Mouse (Mus musculus) MEL (cell line): ENCODE data around the gene Tmem108. TPM values are rescaled to one million over a fixed set of nuclear protein-coding genes. Genes with fewer than 3 reads are reported as not detected.

Experiments
- DNase-seq: peaks from one replicate; pipeline ENCODE4 v3.0.0; 2011; ENCODE audit warnings: low read depth, low spot score
- H3K27ac ChIP-seq: 2 replicates; pipeline ENCODE4 v1.5.1; 2012; ENCODE audit warnings: low read depth, mild to moderate bottlenecking, control low read depth, low read length, moderate library complexity; ENCODE audit not compliant: control insufficient read depth
- H3K27me3 ChIP-seq, 2 experiments: fragments of 150-350 bp in 1 of 2; sonication (generic) in 1 of 2; 2 replicates each; pipeline ENCODE4 v1.6.1; 2012; ENCODE audit warnings: low read length in 2 of 2, mild to moderate bottlenecking in 2 of 2, improper control_type of control experiment in 1 of 2, moderate library complexity in 1 of 2; ENCODE audit not compliant: insufficient read depth in 2 of 2, control insufficient read depth in 1 of 2
- H3K36me3 ChIP-seq, 2 experiments: 2 replicates each; pipeline ENCODE4 v1.6.1; 2012 to 2014; ENCODE audit warnings: low read length in 2 of 2, improper control_type of control experiment in 1 of 2, inconsistent platforms in 1 of 2, mild to moderate bottlenecking in 1 of 2; ENCODE audit not compliant: insufficient read depth in 2 of 2, control insufficient read depth in 1 of 2
- H3K4me1 ChIP-seq, 2 experiments: fragments of 150-350 bp in 1 of 2; sonication (generic) in 1 of 2; 2 replicates each; pipeline ENCODE4 v1.6.1; 2012; ENCODE audit warnings: low read length in 2 of 2, improper control_type of control experiment in 1 of 2, mild to moderate bottlenecking in 1 of 2; ENCODE audit not compliant: insufficient read depth in 2 of 2, control insufficient read depth in 1 of 2
- H3K4me3 ChIP-seq, 2 experiments: fragments of 150-350 bp in 1 of 2; sonication (generic) in 1 of 2; 2 replicates each; pipeline ENCODE4 v1.5.1; 2012; ENCODE audit warnings: low read depth in 2 of 2, low read length in 2 of 2, mild to moderate bottlenecking in 2 of 2, moderate library complexity in 2 of 2, control low read depth in 1 of 2, improper control_type of control experiment in 1 of 2; ENCODE audit not compliant: control insufficient read depth in 1 of 2, insufficient read depth in 1 of 2
- H3K79me2 ChIP-seq: 2 replicates; pipeline ENCODE4 v1.6.1; 2012; ENCODE audit warnings: mild to moderate bottlenecking, low read length, moderate library complexity; ENCODE audit not compliant: control insufficient read depth, poor library complexity, insufficient read depth
- H3K9ac ChIP-seq: 2 replicates; pipeline ENCODE4 v1.6.1; 2012; ENCODE audit warnings: low read depth, mild to moderate bottlenecking, control low read depth, low read length, moderate library complexity; ENCODE audit not compliant: control insufficient read depth, poor library complexity, severe bottlenecking
- H3K9me3 ChIP-seq: fragments of 150-350 bp; sonication (generic); replicated peaks from 2 replicates; pipeline ENCODE4 v1.6.1; 2012; ENCODE audit warnings: mild to moderate bottlenecking, low read length, improper control_type of control experiment, moderate library complexity; ENCODE audit not compliant: insufficient read depth
- CTCF ChIP-seq, 3 experiments: IDR thresholded peaks in 2 of 3; conservative IDR thresholded peaks in 1 of 3; 2 replicates each; pipeline ENCODE4 v1.5.1; 2011 to 2012; ENCODE audit warnings: low read length in 3 of 3, low read depth in 2 of 3, mild to moderate bottlenecking in 2 of 3, improper control_type of control experiment in 1 of 3, inconsistent platforms in 1 of 3, mixed read lengths in 1 of 3, moderate library complexity in 1 of 3; ENCODE audit not compliant: control insufficient read depth in 1 of 3, insufficient read depth in 1 of 3, poor library complexity in 1 of 3, severe bottlenecking in 1 of 3
- E2F4 ChIP-seq: IDR thresholded peaks from 2 replicates; pipeline ENCODE4 v1.6.1; 2011; ENCODE audit warnings: low read depth, low read length, improper control_type of control experiment, borderline replicate concordance
- ETS1 ChIP-seq: IDR thresholded peaks from 2 replicates; pipeline ENCODE4 v1.6.1; 2012; ENCODE audit warnings: low read depth, mild to moderate bottlenecking, inconsistent platforms, low read length, improper control_type of control experiment, moderate library complexity
- GABPA ChIP-seq: IDR thresholded peaks from 2 replicates; pipeline ENCODE4 v1.6.1; 2012; ENCODE audit warnings: low read depth, mild to moderate bottlenecking, inconsistent platforms, low read length, improper control_type of control experiment, moderate library complexity
- GATA1 ChIP-seq: IDR thresholded peaks from 2 replicates; pipeline ENCODE4 v1.6.1; 2011; ENCODE audit warnings: low read depth, low read length, improper control_type of control experiment
- JUND ChIP-seq: IDR thresholded peaks from 2 replicates; pipeline ENCODE4 v1.6.1; 2011; ENCODE audit warnings: low read depth, mild to moderate bottlenecking, improper control_type of control experiment, low read length
- KAT2A ChIP-seq: conservative IDR thresholded peaks from 2 replicates; pipeline ENCODE4 v1.6.1; 2012; ENCODE audit warnings: low read depth, low read length, improper control_type of control experiment, inconsistent platforms
- MAFK ChIP-seq: IDR thresholded peaks from 2 replicates; pipeline ENCODE4 v1.6.1; 2011; ENCODE audit warnings: low read depth, mild to moderate bottlenecking, low read length, improper control_type of control experiment, borderline replicate concordance
- MXI1 ChIP-seq: IDR thresholded peaks from 2 replicates; pipeline ENCODE4 v1.6.1; 2011; ENCODE audit warnings: mild to moderate bottlenecking, low read depth, low read length, improper control_type of control experiment
- MYB ChIP-seq: IDR thresholded peaks from 2 replicates; pipeline ENCODE4 v1.6.1; 2011; ENCODE audit warnings: mild to moderate bottlenecking, low read depth, low read length, improper control_type of control experiment
- MYC ChIP-seq: IDR thresholded peaks from 2 replicates; pipeline ENCODE4 v1.6.1; 2011; ENCODE audit warnings: low read depth, mild to moderate bottlenecking, low read length, improper control_type of control experiment, moderate library complexity
- NRF1 ChIP-seq: IDR thresholded peaks from 2 replicates; pipeline ENCODE4 v1.6.1; 2014; ENCODE audit warnings: low read depth, mild to moderate bottlenecking, inconsistent platforms, low read length, improper control_type of control experiment, moderate library complexity; ENCODE audit not compliant: poor library complexity, insufficient read depth, severe bottlenecking
- POLR2A ChIP-seq, 2 experiments: IDR thresholded peaks; 2 replicates each; pipeline ENCODE4 v1.6.1; 2011 to 2012; ENCODE audit warnings: low read length in 2 of 2, mild to moderate bottlenecking in 2 of 2, control low read depth in 1 of 2, improper control_type of control experiment in 1 of 2, low read depth in 1 of 2, moderate library complexity in 1 of 2; ENCODE audit not compliant: control insufficient read depth in 1 of 2, insufficient read depth in 1 of 2, poor library complexity in 1 of 2
- POLR2AphosphoS2 ChIP-seq: IDR thresholded peaks from 2 replicates; pipeline ENCODE4 v1.6.1; 2011; ENCODE audit warnings: low read length, improper control_type of control experiment
- RAD21 ChIP-seq: IDR thresholded peaks from 2 replicates; pipeline ENCODE4 v1.6.1; 2011; ENCODE audit warnings: mild to moderate bottlenecking, low read depth, low read length, improper control_type of control experiment
- SIN3A ChIP-seq: IDR thresholded peaks from 2 replicates; pipeline ENCODE4 v1.6.1; 2012; ENCODE audit warnings: low read length, improper control_type of control experiment, inconsistent platforms
- TAL1 ChIP-seq: IDR thresholded peaks from 2 replicates; pipeline ENCODE4 v1.6.1; 2012; ENCODE audit warnings: mild to moderate bottlenecking, inconsistent platforms, low read length, moderate library complexity, mixed read lengths
- USF1 ChIP-seq: IDR thresholded peaks from 2 replicates; pipeline ENCODE4 v1.6.1; 2014; ENCODE audit warnings: low read depth, mild to moderate bottlenecking, inconsistent platforms, low read length, improper control_type of control experiment, moderate library complexity
- ZC3H11A ChIP-seq: IDR thresholded peaks from 2 replicates; pipeline ENCODE4 v1.6.1; 2012; ENCODE audit warnings: low read depth, mild to moderate bottlenecking, inconsistent platforms, low read length, improper control_type of control experiment
- polyA plus RNA-seq, 2 experiments: library from polyadenylated mRNA; stranded (reverse) in 1 of 2; unstranded in 1 of 2; fragments of >175 nt in 1 of 2; fragments of >200 nt in 1 of 2; gene quantifications; 2 replicates each; pipeline versions ENCODE4 v1.2.1 to v1.2.4; 2012; ENCODE audit warnings: low replicate concordance in 2 of 2, low read depth in 1 of 2; ENCODE audit not compliant: insufficient read length in 2 of 2, insufficient read depth in 1 of 2, missing spikeins in 1 of 2
- total RNA-seq: library from RNA; depleted of rRNA; stranded (reverse); fragments of 300-350 nt; gene quantifications from 2 replicates; pipeline ENCODE4 v1.2.3, GENCODE M21; 2012

Tmem108 gene
- total and polyA plus RNA-seq, 3 experiments: not detected

DNA sequence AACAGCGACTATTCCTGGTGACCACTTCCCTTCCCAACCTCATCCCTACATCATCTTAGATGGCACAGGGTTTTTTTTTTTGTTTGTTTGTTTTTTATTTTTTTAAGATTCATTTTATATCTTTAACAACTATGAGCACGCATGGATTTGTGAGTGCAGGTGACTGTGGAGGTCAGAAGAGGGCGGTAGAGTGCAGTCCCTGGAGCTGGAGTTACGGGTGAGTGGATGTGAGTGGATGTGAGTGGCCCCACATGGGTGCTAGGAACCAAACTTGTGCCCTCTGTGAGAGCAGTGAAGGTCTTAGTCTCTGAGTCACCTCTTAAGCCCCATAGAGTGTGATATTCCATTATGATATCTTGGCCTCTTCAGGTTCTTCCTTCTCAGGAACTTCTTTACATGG is 55.9 kb downstream of the Tmem108 start:
- Histone ChIP-seq H3K27ac (no peak overlapping the region), H3K36me3 (no peaks in the 10 kb centered on the region), H3K4me3 (no peak overlapping the region), H3K4me1 (no peaks in the 10 kb centered on the region), H3K27me3 (no peaks in the 10 kb centered on the region), H3K9me3 (no peaks in the 10 kb centered on the region), H3K79me2 (no peaks in the 10 kb centered on the region), H3K9ac (no peak overlapping the region)
- no peak for DNase-seq
- TF ChIP-seq RAD21: no peak
- TF ChIP-seq POLR2A (IDR thresholded peaks at IDR 0.05; ENCODE audit: control insufficient read depth in 1 of 2, insufficient read depth in 1 of 2, low read depth in 1 of 2, low read length in 2 of 2, poor library complexity in 1 of 2): no peak
- TF ChIP-seq MYB: no peak
- no peak for TF ChIP-seq MAFK
- no peak for TF ChIP-seq MXI1
- no peak for TF ChIP-seq JUND
- TF ChIP-seq TAL1: no peak
- no peak for TF ChIP-seq USF1
- TF ChIP-seq E2F4: no peak

- DNase-seq: no peak
- Histone ChIP-seq H3K9me3 (no peaks in the 10 kb centered on the region), H3K27ac (no peak overlapping the region), H3K4me1 (no peaks in the 10 kb centered on the region), H3K4me3 (no peak overlapping the region), H3K27me3 (no peaks in the 10 kb centered on the region), H3K79me2 (no peaks in the 10 kb centered on the region), H3K9ac (no peak overlapping the region), H3K36me3 (no peaks in the 10 kb centered on the region)
- TF ChIP-seq SIN3A (no peak), KAT2A (no peak), GATA1 (no peak), NRF1 (no peak)
These were observed 58.6 kb downstream of the Tmem108 start for GRCm38 (mm10) chr9:103703014-103703413.

GRCm38 (mm10) chr9:103702452-103702851 is 59.2 kb downstream of the Tmem108 start:
- no peak for DNase-seq
- no peaks in the 10 kb centered on the region for H3K4me1 ChIP-seq
- no peaks in the 10 kb centered on the region for H3K9me3 ChIP-seq
- H3K9ac ChIP-seq: no peak overlapping the region
- H3K36me3 ChIP-seq: no peaks in the 10 kb centered on the region
- H3K27me3 ChIP-seq: no peaks in the 10 kb centered on the region
- H3K79me2 ChIP-seq: no peaks in the 10 kb centered on the region
- H3K27ac ChIP-seq: no peak overlapping the region
- H3K4me3 ChIP-seq: no peak overlapping the region
- TF ChIP-seq NRF1: no peak
- no peak for TF ChIP-seq MYC
- no peak for TF ChIP-seq POLR2AphosphoS2
- no peak for TF ChIP-seq POLR2A (IDR thresholded peaks at IDR 0.05; ENCODE audit: control insufficient read depth in 1 of 2, insufficient read depth in 1 of 2, low read depth in 1 of 2, low read length in 2 of 2, poor library complexity in 1 of 2)
- TF ChIP-seq GABPA: no peak
- no peak for TF ChIP-seq E2F4
- no peak for TF ChIP-seq CTCF (IDR thresholded peaks at IDR 0.05 in 2 of 3, conservative IDR thresholded peaks at IDR 0.05 in 1 of 3; ENCODE audit: control insufficient read depth in 1 of 3, insufficient read depth in 1 of 3, low read depth in 2 of 3, low read length in 3 of 3, poor library complexity in 1 of 3, severe bottlenecking in 1 of 3)
- TF ChIP-seq ZC3H11A: no peak
- TF ChIP-seq ETS1: no peak
